Mouse (Mus musculus): ENCODE measurements at regions not wholly inside any gene's neighbourhood (a gene's known extent, or its start where the extent isn't known, plus 50 kb on each side); places are given as distances from the start of the nearest gene placed in this dataset.

- DNase-seq (ENCODE audit: low spot score in 2 of 2), result no peak
These were observed 342.2 kb upstream of the Zfp462 start for GRCm38 (mm10) chr4:54602513-54603205.

GRCm38 (mm10) chr4:54610101-54610500, 334.7 kb upstream of the Zfp462 start:
- no peak for DNase-seq (ENCODE audit: low spot score in 2 of 2)

GRCm38 (mm10) chr4:54611990-54612980, 332.6 kb upstream of the Zfp462 start:
- no peak for DNase-seq (ENCODE audit: low spot score in 2 of 2)

- DNase-seq (ENCODE audit: low spot score in 2 of 2), result no peak
These were observed 331.8 kb upstream of the Zfp462 start for GRCm38 (mm10) chr4:54613076-54613475.

- no peak for DNase-seq (ENCODE audit: low spot score in 2 of 2)
These were observed 331.2 kb upstream of the Zfp462 start for GRCm38 (mm10) chr4:54613611-54614010.

GRCm38 (mm10) chr4:54615886-54616285, 329.0 kb upstream of the Zfp462 start:
- DNase-seq (ENCODE audit: low spot score in 2 of 2), result no peak

GRCm38 (mm10) chr4:54624024-54624873, 320.6 kb upstream of the Zfp462 start:
- DNase-seq (ENCODE audit: low spot score in 2 of 2), result no peak

- no peak for DNase-seq (ENCODE audit: low spot score in 2 of 2)
These were observed 307.7 kb upstream of the Zfp462 start for GRCm38 (mm10) chr4:54636986-54637641.

GRCm38 (mm10) chr4:54646033-54646432, 298.8 kb upstream of the Zfp462 start:
- DNase-seq (ENCODE audit: low spot score in 2 of 2), result no peak

- no peak for DNase-seq (ENCODE audit: low spot score in 2 of 2)
These were observed 298.4 kb upstream of the Zfp462 start for GRCm38 (mm10) chr4:54646459-54646858.

GRCm38 (mm10) chr4:54648254-54648653, 296.6 kb upstream of the Zfp462 start:
- no peak for DNase-seq (ENCODE audit: low spot score in 2 of 2)

GRCm38 (mm10) chr4:54651646-54652110, 293.2 kb upstream of the Zfp462 start:
- no peak for DNase-seq (ENCODE audit: low spot score in 2 of 2)

- DNase-seq (ENCODE audit: low spot score in 2 of 2), result no peak
These were observed 292.5 kb upstream of the Zfp462 start for GRCm38 (mm10) chr4:54652111-54653021.

GRCm38 (mm10) chr4:54653097-54653776, 291.6 kb upstream of the Zfp462 start:
- DNase-seq (ENCODE audit: low spot score in 2 of 2), result no peak
